Mouse (Mus musculus): ENCODE measurements around the gene Uvssa. TPM values are rescaled to one million over a fixed set of nuclear protein-coding genes. Genes with fewer than 3 reads are reported as not detected.

Gene Uvssa
- polyA plus RNA-seq, 1 experiment from 2014 or later, result 6.5 TPM

- H3K4me1 ChIP-seq (ENCODE audit: control insufficient read depth, insufficient read depth, low read length), result no peaks in the 10 kb centered on the region
- no peak overlapping the region for H3K4me2 ChIP-seq (ENCODE audit: low read depth)
- ATAC-seq (ENCODE audit: insufficient read depth, low FRiP score, low TSS enrichment), result no peak
- DNase-seq (ENCODE audit: low spot score), result no peak
- no peaks in the 10 kb centered on the region for H3K27me3 ChIP-seq (ENCODE audit: control insufficient read depth, insufficient read depth, low read length)
- H3K4me3 ChIP-seq (ENCODE audit: low read depth, low read length), result no peak overlapping the region
- no peaks in the 10 kb centered on the region for H3K9me3 ChIP-seq (ENCODE audit: control insufficient read depth, low read length)
- H3K9ac ChIP-seq (ENCODE audit: low read length), result no peak overlapping the region
- no peaks in the 10 kb centered on the region; the same call in 1 of the 2 replicates for H3K36me3 ChIP-seq (ENCODE audit: control insufficient read depth, insufficient read depth, low read length)
- H3K27ac ChIP-seq (ENCODE audit: low read depth, low read length), result no peak overlapping the region
Measured at GRCm38 (mm10) chr5:33343571-33343970, 34.8 kb upstream of the Uvssa start.

- Histone ChIP-seq H3K27me3 (ENCODE audit: control insufficient read depth, insufficient read depth, low read length) (no peaks in the 10 kb centered on the region), H3K9ac (ENCODE audit: low read length) (no peak overlapping the region), H3K9me3 (ENCODE audit: control insufficient read depth, low read length) (no peaks in the 10 kb centered on the region), H3K4me1 (ENCODE audit: control insufficient read depth, insufficient read depth, low read length) (no peaks in the 10 kb centered on the region), H3K4me3 (ENCODE audit: low read depth, low read length) (no peak overlapping the region), H3K27ac (ENCODE audit: low read depth, low read length) (no peak overlapping the region), H3K4me2 (ENCODE audit: low read depth) (no peak overlapping the region), H3K36me3 (ENCODE audit: control insufficient read depth, insufficient read depth, low read length) (no peaks in the 10 kb centered on the region; the same call in 1 of the 2 replicates)
- ATAC-seq (ENCODE audit: insufficient read depth, low FRiP score, low TSS enrichment) (no peak), DNase-seq (ENCODE audit: low spot score) (no peak)
- WGBS, result 91% methylated on average over 3 of the region's 3 CpGs
Measured at GRCm38 (mm10) chr5:33344070-33344469, 34.3 kb upstream of the Uvssa start.

- 83% methylated on average over 3 of the region's 3 CpGs for whole genome bisulfite sequencing
- Histone ChIP-seq H3K9me3 (ENCODE audit: control insufficient read depth, low read length) (no peaks in the 10 kb centered on the region), H3K27ac (ENCODE audit: low read depth, low read length) (no peak overlapping the region), H3K4me2 (ENCODE audit: low read depth) (no peak overlapping the region), H3K9ac (ENCODE audit: low read length) (no peak overlapping the region), H3K4me1 (ENCODE audit: control insufficient read depth, insufficient read depth, low read length) (no peaks in the 10 kb centered on the region), H3K27me3 (ENCODE audit: control insufficient read depth, insufficient read depth, low read length) (no peaks in the 10 kb centered on the region), H3K36me3 (ENCODE audit: control insufficient read depth, insufficient read depth, low read length) (no peaks in the 10 kb centered on the region), H3K4me3 (ENCODE audit: low read depth, low read length) (no peak overlapping the region)
- ATAC-seq (ENCODE audit: insufficient read depth, low FRiP score, low TSS enrichment), result no peak
- DNase-seq (ENCODE audit: low spot score), result no peak
Measured at GRCm38 (mm10) chr5:33347620-33348019, 30.7 kb upstream of the Uvssa start.

- Histone ChIP-seq H3K9me3 (ENCODE audit: control insufficient read depth, low read length) (no peaks in the 10 kb centered on the region), H3K4me1 (ENCODE audit: control insufficient read depth, insufficient read depth, low read length) (no peaks in the 10 kb centered on the region), H3K36me3 (ENCODE audit: control insufficient read depth, insufficient read depth, low read length) (no peaks in the 10 kb centered on the region), H3K4me2 (ENCODE audit: low read depth) (no peak overlapping the region), H3K9ac (ENCODE audit: low read length) (no peak overlapping the region), H3K27ac (ENCODE audit: low read depth, low read length) (no peak overlapping the region), H3K27me3 (ENCODE audit: control insufficient read depth, insufficient read depth, low read length) (no peaks in the 10 kb centered on the region), H3K4me3 (ENCODE audit: low read depth, low read length) (no peak overlapping the region)
- no peak for DNase-seq (ENCODE audit: low spot score)
- WGBS, result 99% methylated on average over 5 of the region's 5 CpGs
- ATAC-seq (ENCODE audit: insufficient read depth, low FRiP score, low TSS enrichment), result no peak
Measured at GRCm38 (mm10) chr5:33349205-33349604, 29.1 kb upstream of the Uvssa start.

GRCm38 (mm10) chr5:33349706-33350105 lies 28.6 kb upstream of the Uvssa start:
- 77% methylated on average over 4 of the region's 4 CpGs for WGBS
- H3K9me3 ChIP-seq (ENCODE audit: control insufficient read depth, low read length), result no peaks in the 10 kb centered on the region
- no peaks in the 10 kb centered on the region for H3K4me1 ChIP-seq (ENCODE audit: control insufficient read depth, insufficient read depth, low read length)
- no peak overlapping the region for H3K9ac ChIP-seq (ENCODE audit: low read length)
- DNase-seq (ENCODE audit: low spot score), result no peak
- no peak overlapping the region for H3K4me2 ChIP-seq (ENCODE audit: low read depth)
- H3K27me3 ChIP-seq (ENCODE audit: control insufficient read depth, insufficient read depth, low read length), result no peaks in the 10 kb centered on the region
- no peaks in the 10 kb centered on the region for H3K36me3 ChIP-seq (ENCODE audit: control insufficient read depth, insufficient read depth, low read length)
- H3K4me3 ChIP-seq (ENCODE audit: low read depth, low read length), result no peak overlapping the region
- no peak overlapping the region for H3K27ac ChIP-seq (ENCODE audit: low read depth, low read length)
- ATAC-seq (ENCODE audit: insufficient read depth, low FRiP score, low TSS enrichment), result no peak

- no peak overlapping the region for H3K4me2 ChIP-seq (ENCODE audit: low read depth)
- DNase-seq (ENCODE audit: low spot score), result no peak
- H3K4me3 ChIP-seq (ENCODE audit: low read depth, low read length), result no peak overlapping the region
- no peak overlapping the region for H3K9ac ChIP-seq (ENCODE audit: low read length)
- no peak overlapping the region for H3K27ac ChIP-seq (ENCODE audit: low read depth, low read length)
- 96% methylated on average over 3 of the region's 3 CpGs for WGBS
- no peaks in the 10 kb centered on the region for H3K36me3 ChIP-seq (ENCODE audit: control insufficient read depth, insufficient read depth, low read length)
- no peaks in the 10 kb centered on the region for H3K4me1 ChIP-seq (ENCODE audit: control insufficient read depth, insufficient read depth, low read length)
- ATAC-seq (ENCODE audit: insufficient read depth, low FRiP score, low TSS enrichment), result no peak
- no peaks in the 10 kb centered on the region for H3K9me3 ChIP-seq (ENCODE audit: control insufficient read depth, low read length)
- no peaks in the 10 kb centered on the region for H3K27me3 ChIP-seq (ENCODE audit: control insufficient read depth, insufficient read depth, low read length)
Measured at GRCm38 (mm10) chr5:33351556-33352272, 26.6 kb upstream of the Uvssa start.

GRCm38 (mm10) chr5:33352273-33352645 lies 26.1 kb upstream of the Uvssa start:
- H3K4me1 ChIP-seq (ENCODE audit: control insufficient read depth, insufficient read depth, low read length), result no peaks in the 10 kb centered on the region
- WGBS, result 91% methylated on average over 8 of the region's 8 CpGs
- no peak overlapping the region for H3K4me3 ChIP-seq (ENCODE audit: low read depth, low read length)
- H3K9me3 ChIP-seq (ENCODE audit: control insufficient read depth, low read length), result no peaks in the 10 kb centered on the region
- no peak overlapping the region for H3K9ac ChIP-seq (ENCODE audit: low read length)
- no peak for ATAC-seq (ENCODE audit: insufficient read depth, low FRiP score, low TSS enrichment)
- no peak for DNase-seq (ENCODE audit: low spot score)
- H3K36me3 ChIP-seq (ENCODE audit: control insufficient read depth, insufficient read depth, low read length), result no peaks in the 10 kb centered on the region
- no peak overlapping the region for H3K27ac ChIP-seq (ENCODE audit: low read depth, low read length)
- H3K27me3 ChIP-seq (ENCODE audit: control insufficient read depth, insufficient read depth, low read length), result no peaks in the 10 kb centered on the region
- no peak overlapping the region for H3K4me2 ChIP-seq (ENCODE audit: low read depth)

GRCm38 (mm10) chr5:33353011-33353410 lies 25.3 kb upstream of the Uvssa start:
- 89% methylated on average over 3 of the region's 3 CpGs for WGBS

GRCm38 (mm10) chr5:33357494-33357893 lies 20.9 kb upstream of the Uvssa start:
- Histone ChIP-seq H3K27me3 (ENCODE audit: control insufficient read depth, insufficient read depth, low read length) (no peaks in the 10 kb centered on the region), H3K4me1 (ENCODE audit: control insufficient read depth, insufficient read depth, low read length) (no peaks in the 10 kb centered on the region), H3K27ac (ENCODE audit: low read depth, low read length) (no peak overlapping the region), H3K36me3 (ENCODE audit: control insufficient read depth, insufficient read depth, low read length) (peaks cover 8% of the 10 kb centered on the region), H3K9ac (ENCODE audit: low read length) (no peak overlapping the region), H3K4me2 (ENCODE audit: low read depth) (no peak overlapping the region), H3K4me3 (ENCODE audit: low read depth, low read length) (no peak overlapping the region), H3K9me3 (ENCODE audit: control insufficient read depth, low read length) (no peaks in the 10 kb centered on the region)
- WGBS, result 95% methylated on average over 1 of the region's 1 CpGs
- ATAC-seq (ENCODE audit: insufficient read depth, low FRiP score, low TSS enrichment) (no peak), DNase-seq (ENCODE audit: low spot score) (no peak)

More at GRCm38 (mm10) chr5:33353011-33353410, 25.3 kb upstream of the Uvssa start:
- Histone ChIP-seq H3K4me1 (ENCODE audit: control insufficient read depth, insufficient read depth, low read length) (no peaks in the 10 kb centered on the region), H3K9me3 (ENCODE audit: control insufficient read depth, low read length) (no peaks in the 10 kb centered on the region), H3K4me2 (ENCODE audit: low read depth) (no peak overlapping the region), H3K27ac (ENCODE audit: low read depth, low read length) (no peak overlapping the region), H3K4me3 (ENCODE audit: low read depth, low read length) (no peak overlapping the region), H3K36me3 (ENCODE audit: control insufficient read depth, insufficient read depth, low read length) (no peaks in the 10 kb centered on the region), H3K27me3 (ENCODE audit: control insufficient read depth, insufficient read depth, low read length) (no peaks in the 10 kb centered on the region), H3K9ac (ENCODE audit: low read length) (no peak overlapping the region)
- ATAC-seq (ENCODE audit: insufficient read depth, low FRiP score, low TSS enrichment), result no peak
- DNase-seq (ENCODE audit: low spot score), result no peak
